ENCODE assay signal across 15 mouse cellular contexts in genomic region chr7:45072230-45072629, GRCm38 (mm10). TPM values are rescaled to one million over a fixed set of nuclear protein-coding genes. Genes with fewer than 3 reads are reported as not detected.
DNase-seq lines count a peak whose midpoint lies in the region; ATAC-seq and TF ChIP-seq lines count a peak whose summit lies in the region.
"Had no signal": no experiment of that assay in that cellular context is flagged by ENCODE, and none has a peak within 500 bp of the region (broad histone marks: within the 10 kb centered on the region; RNA-seq: fewer than 3 reads in every experiment).

No protein-coding gene starts in this region.

- no peak overlapping the region for H3K4me3 ChIP-seq in embryonic facial prominence, embryonic 11.5 days (ENCODE audit: low read depth, low read length)
- no peak overlapping the region for H3K4me3 ChIP-seq in embryonic facial prominence, embryonic 10.5 days
- no peak overlapping the region for H3K4me3 ChIP-seq in liver, embryonic 14.5 days (ENCODE audit: insufficient read depth in 1 of 2, low read depth in 2 of 2, low read length in 2 of 2)
- H3K4me3 ChIP-seq in liver, embryonic 11.5 days (ENCODE audit: low read depth, low read length): no peak overlapping the region
- no peak overlapping the region for H3K4me3 ChIP-seq in forebrain, embryonic 12.5 days (replicated peaks)
- H3K4me3 ChIP-seq: erythroblast, embryonic 14.5 days; neural tube, embryonic 12.5 days had no signal

- no peak for ATAC-seq in embryonic facial prominence, embryonic 11.5 days (replicated peaks; ENCODE audit: insufficient number of reproducible peaks, low FRiP score, low TSS enrichment, low read depth)
- ATAC-seq in liver, embryonic 14.5 days (ENCODE audit: insufficient read depth): no peak
- no peak for ATAC-seq in liver, embryonic 11.5 days (replicated peaks; ENCODE audit: low FRiP score)
- ATAC-seq in forebrain, embryonic 12.5 days (ENCODE audit: low FRiP score): no peak

- no peaks in the 10 kb centered on the region for H3K27me3 ChIP-seq in embryonic facial prominence, embryonic 11.5 days (ENCODE audit: control insufficient read depth, insufficient read depth, low read length)
- H3K27me3 ChIP-seq in embryonic facial prominence, embryonic 10.5 days (replicated peaks; ENCODE audit: low read depth, poor library complexity, severe bottlenecking): no peaks in the 10 kb centered on the region
- H3K27me3 ChIP-seq in liver, embryonic 14.5 days (ENCODE audit: control insufficient read depth, insufficient read depth, low read length): no peaks in the 10 kb centered on the region
- no peaks in the 10 kb centered on the region for H3K27me3 ChIP-seq in liver, embryonic 11.5 days (replicated peaks; ENCODE audit: control insufficient read depth, insufficient read depth, low read length)
- no peaks in the 10 kb centered on the region; the same call in 1 of the 2 replicates for H3K27me3 ChIP-seq in forebrain, embryonic 12.5 days
- H3K27me3 ChIP-seq: neural tube, embryonic 12.5 days had no signal

- H3K9me3 ChIP-seq in embryonic facial prominence, embryonic 11.5 days (replicated peaks; ENCODE audit: control insufficient read depth, low read length): no peaks in the 10 kb centered on the region
- no peaks in the 10 kb centered on the region for H3K9me3 ChIP-seq in embryonic facial prominence, embryonic 10.5 days
- no peaks in the 10 kb centered on the region for H3K9me3 ChIP-seq in liver, embryonic 14.5 days (ENCODE audit: control insufficient read depth, low read length)
- no peaks in the 10 kb centered on the region for H3K9me3 ChIP-seq in liver, embryonic 11.5 days (ENCODE audit: control insufficient read depth, low read length)
- no peaks in the 10 kb centered on the region for H3K9me3 ChIP-seq in forebrain, embryonic 12.5 days
- H3K9me3 ChIP-seq: neural tube, embryonic 12.5 days had no signal

- TF ChIP-seq CTCF in liver, embryonic 14.5 days (IDR thresholded peaks at IDR 0.05; ENCODE audit: low read depth): peak; percentile 67

- TF ChIP-seq EP300 in liver, embryonic 14.5 days (IDR thresholded peaks at IDR 0.05; ENCODE audit: low read depth): no peak

- no peak overlapping the region for H3K27ac ChIP-seq in embryonic facial prominence, embryonic 11.5 days (replicated peaks; ENCODE audit: low read depth, low read length)
- no peak overlapping the region for H3K27ac ChIP-seq in embryonic facial prominence, embryonic 10.5 days (replicated peaks)
- no peak overlapping the region for H3K27ac ChIP-seq in liver, embryonic 14.5 days
- no peak overlapping the region for H3K27ac ChIP-seq in liver, embryonic 11.5 days (ENCODE audit: low read depth, low read length)
- H3K27ac ChIP-seq in forebrain, embryonic 12.5 days: no peak overlapping the region
- H3K27ac ChIP-seq: neural tube, embryonic 12.5 days had no signal

- H3K4me2 ChIP-seq in embryonic facial prominence, embryonic 11.5 days (ENCODE audit: low read depth, low read length): no peak overlapping the region
- H3K4me2 ChIP-seq in liver, embryonic 14.5 days (ENCODE audit: low read depth): no peak overlapping the region
- H3K4me2 ChIP-seq in liver, embryonic 11.5 days: no peak overlapping the region
- H3K4me2 ChIP-seq in forebrain, embryonic 12.5 days: no peak overlapping the region
- H3K4me2 ChIP-seq: neural tube, embryonic 12.5 days had no signal

- DNase-seq in embryonic facial prominence, embryonic 11.5 days (ENCODE audit: low spot score): peak; percentile 34
- no peak for DNase-seq in embryonic facial prominence, embryonic 10.5 days (ENCODE audit: low spot score)
- DNase-seq in liver, embryonic 14.5 days (ENCODE audit: low read depth in 3 of 3, low spot score in 3 of 3): no peak
- no peak for DNase-seq in liver, embryonic 11.5 days (ENCODE audit: low spot score)
- peak; percentile 43 for DNase-seq in CD4-positive helper T cell, adult 2 months (ENCODE audit: low read depth, low spot score)
- DNase-seq in adrenal gland, postnatal 36 days: peak; percentile 67 to 72
- DNase-seq in urinary bladder, postnatal 4 days (ENCODE audit: low spot score in 2 of 2): no peak
- DNase-seq: cerebellum, adult 8-10 months; kidney, postnatal 4 days; left cerebral cortex, postnatal 4 days; right cerebral cortex, postnatal 4 days; thymus, postnatal 14 days had no signal

- H3K9ac ChIP-seq in embryonic facial prominence, embryonic 11.5 days (replicated peaks; ENCODE audit: low read length): no peak overlapping the region
- no peak overlapping the region for H3K9ac ChIP-seq in liver, embryonic 14.5 days (replicated peaks)
- H3K9ac ChIP-seq in liver, embryonic 11.5 days (ENCODE audit: low read depth, low read length): no peak overlapping the region
- no peak overlapping the region for H3K9ac ChIP-seq in forebrain, embryonic 12.5 days
- H3K9ac ChIP-seq: neural tube, embryonic 12.5 days had no signal

- 77% methylated on average over 2 of the region's 2 CpGs for WGBS in embryonic facial prominence, embryonic 11.5 days
- WGBS in embryonic facial prominence, embryonic 10.5 days: 82% methylated on average over 2 of the region's 2 CpGs
- WGBS in liver, embryonic 14.5 days (ENCODE audit: insufficient replicate concordance): 63% methylated on average over 2 of the region's 2 CpGs
- 83% methylated on average over 2 of the region's 2 CpGs for WGBS in liver, embryonic 11.5 days
- 72% methylated on average over 2 of the region's 2 CpGs for WGBS in forebrain, embryonic 12.5 days

- no peaks in the 10 kb centered on the region for H3K4me1 ChIP-seq in embryonic facial prominence, embryonic 11.5 days (ENCODE audit: control insufficient read depth, insufficient read depth, low read length)
- no peaks in the 10 kb centered on the region for H3K4me1 ChIP-seq in embryonic facial prominence, embryonic 10.5 days
- H3K4me1 ChIP-seq in liver, embryonic 14.5 days (replicated peaks; ENCODE audit: control insufficient read depth in 2 of 2, insufficient read depth in 2 of 2, low read length in 1 of 2): peaks cover 0 to 5% of the 10 kb centered on the region in 2 experiments; a peak in 1 of 4 replicates
- peaks cover 12% of the 10 kb centered on the region; the same call in 1 of the 2 replicates for H3K4me1 ChIP-seq in liver, embryonic 11.5 days (replicated peaks; ENCODE audit: control insufficient read depth, insufficient read depth, low read length)
- no peaks in the 10 kb centered on the region for H3K4me1 ChIP-seq in forebrain, embryonic 12.5 days
- H3K4me1 ChIP-seq: neural tube, embryonic 12.5 days had no signal

- H3K36me3 ChIP-seq in embryonic facial prominence, embryonic 11.5 days (replicated peaks; ENCODE audit: control insufficient read depth, insufficient read depth, low read depth, low read length): no peaks in the 10 kb centered on the region; the same call in none of the 2 replicates
- peaks cover 46% of the 10 kb centered on the region for H3K36me3 ChIP-seq in embryonic facial prominence, embryonic 10.5 days (replicated peaks)
- peaks cover 2% of the 10 kb centered on the region; the same call in 1 of the 2 replicates for H3K36me3 ChIP-seq in liver, embryonic 14.5 days (replicated peaks; ENCODE audit: control insufficient read depth, insufficient read depth, low read depth)
- H3K36me3 ChIP-seq in liver, embryonic 11.5 days (ENCODE audit: control insufficient read depth, insufficient read depth, low read length): peaks cover 20% of the 10 kb centered on the region
- H3K36me3 ChIP-seq in forebrain, embryonic 12.5 days (replicated peaks): peaks cover 34% of the 10 kb centered on the region

RNA-seq across cellular contexts. Expression of gene Prrg2, which starts 9.8 kb away (rescaled TPM):
- polyA plus RNA-seq in embryonic facial prominence, embryonic 11.5 days (2014; fragmentation: Nextera tagmentation; extraction: Ambion mirVana): 17.9 and 20.3 TPM in 2 replicates
- 23.3 and 24.4 TPM in 2 replicates for polyA plus RNA-seq in embryonic facial prominence, embryonic 10.5 days (2016; fragmentation: Nextera tagmentation; extraction: Ambion mirVana)
- polyA plus RNA-seq in liver, embryonic 14.5 days (2012; rRNA removed): 8.5 and 10.1 TPM in 2 replicates
- 6.2 and 7.3 TPM in 2 replicates for polyA plus RNA-seq in liver, embryonic 14.5 days (2014; fragmentation: Nextera tagmentation; extraction: Ambion mirVana)
- polyA plus RNA-seq in liver, embryonic 11.5 days (2014; fragmentation: Nextera tagmentation; extraction: Ambion mirVana): 12.0 and 12.4 TPM in 2 replicates
- total RNA-seq in adrenal gland, postnatal 36 days (2021): 10 to 100 TPM; 18.1 to 20.5 TPM
- polyA plus RNA-seq in forebrain, embryonic 12.5 days (2016; fragmentation: Nextera tagmentation; extraction: Ambion mirVana): 17.1 and 18.2 TPM in 2 replicates

RNA-seq across cellular contexts. Expression of gene Nosip, which starts 10.0 kb away (rescaled TPM):
- polyA plus RNA-seq in embryonic facial prominence, embryonic 11.5 days (2014; fragmentation: Nextera tagmentation; extraction: Ambion mirVana): 59.2 and 63.8 TPM in 2 replicates
- polyA plus RNA-seq in embryonic facial prominence, embryonic 10.5 days (2016; fragmentation: Nextera tagmentation; extraction: Ambion mirVana): 70.8 and 74.7 TPM in 2 replicates
- 24.5 and 26.4 TPM in 2 replicates for polyA plus RNA-seq in liver, embryonic 14.5 days (2012; rRNA removed)
- polyA plus RNA-seq in liver, embryonic 14.5 days (2014; fragmentation: Nextera tagmentation; extraction: Ambion mirVana): 23.1 and 27.4 TPM in 2 replicates
- 60.9 and 63.0 TPM in 2 replicates for polyA plus RNA-seq in liver, embryonic 11.5 days (2014; fragmentation: Nextera tagmentation; extraction: Ambion mirVana)
- total RNA-seq in adrenal gland, postnatal 36 days (2021): 10 to 100 TPM; 50.5 to 65.3 TPM
- polyA plus RNA-seq in forebrain, embryonic 12.5 days (2016; fragmentation: Nextera tagmentation; extraction: Ambion mirVana): 53.7 and 54.4 TPM in 2 replicates

RNA-seq across cellular contexts. Expression of gene Prr12, which starts 19.5 kb away (rescaled TPM):
- polyA plus RNA-seq in embryonic facial prominence, embryonic 11.5 days (2014; fragmentation: Nextera tagmentation; extraction: Ambion mirVana): 10.9 and 11.8 TPM in 2 replicates
- polyA plus RNA-seq in embryonic facial prominence, embryonic 10.5 days (2016; fragmentation: Nextera tagmentation; extraction: Ambion mirVana): 13.4 and 14.9 TPM in 2 replicates
- polyA plus RNA-seq in liver, embryonic 14.5 days (2012; rRNA removed): 1.8 and 2.6 TPM in 2 replicates
- polyA plus RNA-seq in liver, embryonic 14.5 days (2014; fragmentation: Nextera tagmentation; extraction: Ambion mirVana): 1.9 and 2.2 TPM in 2 replicates
- 7.3 and 8.7 TPM in 2 replicates for polyA plus RNA-seq in liver, embryonic 11.5 days (2014; fragmentation: Nextera tagmentation; extraction: Ambion mirVana)
- 10 to 100 TPM; 47.7 to 59.7 TPM for total RNA-seq in adrenal gland, postnatal 36 days (2021)
- polyA plus RNA-seq in forebrain, embryonic 12.5 days (2016; fragmentation: Nextera tagmentation; extraction: Ambion mirVana): 13.1 and 13.6 TPM in 2 replicates

RNA-seq across cellular contexts. Expression of gene Rcn3, which starts 19.8 kb away (rescaled TPM):
- 221 and 234 TPM in 2 replicates for polyA plus RNA-seq in embryonic facial prominence, embryonic 11.5 days (2014; fragmentation: Nextera tagmentation; extraction: Ambion mirVana)
- polyA plus RNA-seq in embryonic facial prominence, embryonic 10.5 days (2016; fragmentation: Nextera tagmentation; extraction: Ambion mirVana): 144 and 156 TPM in 2 replicates
- polyA plus RNA-seq in liver, embryonic 14.5 days (2012; rRNA removed): 20.1 and 20.6 TPM in 2 replicates
- polyA plus RNA-seq in liver, embryonic 14.5 days (2014; fragmentation: Nextera tagmentation; extraction: Ambion mirVana): 19.2 and 21.5 TPM in 2 replicates
- polyA plus RNA-seq in liver, embryonic 11.5 days (2014; fragmentation: Nextera tagmentation; extraction: Ambion mirVana): 146 and 163 TPM in 2 replicates
- total RNA-seq in adrenal gland, postnatal 36 days (2021): 10 to 100 TPM; 32.2 to 38.3 TPM
- polyA plus RNA-seq in forebrain, embryonic 12.5 days (2016; fragmentation: Nextera tagmentation; extraction: Ambion mirVana): 80.5 and 101 TPM in 2 replicates

RNA-seq across cellular contexts. Expression of gene Fcgrt, which starts 31.4 kb away (rescaled TPM):
- polyA plus RNA-seq in embryonic facial prominence, embryonic 11.5 days (2014; fragmentation: Nextera tagmentation; extraction: Ambion mirVana): 12.6 TPM in 2 replicates
- polyA plus RNA-seq in embryonic facial prominence, embryonic 10.5 days (2016; fragmentation: Nextera tagmentation; extraction: Ambion mirVana): 6.0 and 7.0 TPM in 2 replicates
- polyA plus RNA-seq in liver, embryonic 14.5 days (2012; rRNA removed): 14.9 and 16.3 TPM in 2 replicates
- polyA plus RNA-seq in liver, embryonic 14.5 days (2014; fragmentation: Nextera tagmentation; extraction: Ambion mirVana): 35.5 and 35.6 TPM in 2 replicates
- 33.2 and 33.8 TPM in 2 replicates for polyA plus RNA-seq in liver, embryonic 11.5 days (2014; fragmentation: Nextera tagmentation; extraction: Ambion mirVana)
- 100 to 1,000 TPM; 116 to 138 TPM for total RNA-seq in adrenal gland, postnatal 36 days (2021)
- 8.3 and 9.6 TPM in 2 replicates for polyA plus RNA-seq in forebrain, embryonic 12.5 days (2016; fragmentation: Nextera tagmentation; extraction: Ambion mirVana)

Comparison
In these comparisons a context has a peak if more than half of its experiments do, and no peak if none do; other contexts are left out.
1. DNase-seq: peak in embryonic facial prominence, embryonic 11.5 days (single experiment), CD4-positive helper T cell, adult 2 months (single experiment) and adrenal gland, postnatal 36 days (2 of 2); none in embryonic facial prominence, embryonic 10.5 days (single experiment), liver, embryonic 14.5 days (0 of 3), liver, embryonic 11.5 days (single experiment) and urinary bladder, postnatal 4 days (0 of 2).